Comparison of ENCODE assay signal across 25 mouse cellular contexts in genomic region chr12:81663116-81663515, GRCm38 (mm10). TPM values are rescaled to one million over a fixed set of nuclear protein-coding genes. Genes with fewer than 3 reads are reported as not detected.
DNase-seq lines count a peak whose midpoint lies in the region; TF ChIP-seq lines count a peak whose summit lies in the region.
"Had no signal": no experiment of that assay in that cellular context is flagged by ENCODE, and none has a peak within 500 bp of the region (broad histone marks: within the 10 kb centered on the region; RNA-seq: fewer than 3 reads in every experiment).

No protein-coding gene starts in this region.

- WGBS in kidney, adult 2 months: 78% methylated on average over 9 of the region's 9 CpGs

- no peaks in the 10 kb centered on the region for H3K36me3 ChIP-seq in ES-Bruce4 (ENCODE audit: control insufficient read depth, insufficient read depth, low read length, poor library complexity, severe bottlenecking)
- no peaks in the 10 kb centered on the region for H3K36me3 ChIP-seq in kidney, adult 2 months (ENCODE audit: control insufficient read depth, insufficient read depth, low read length)
- H3K36me3 ChIP-seq: G1E; intestine, embryonic 15.5 days had no signal

- TF ChIP-seq POLR2A in ES-Bruce4 (IDR thresholded peaks at IDR 0.05; ENCODE audit: insufficient read depth, low read length): no peak
- TF ChIP-seq POLR2A in kidney, adult 2 months (IDR thresholded peaks at IDR 0.05; ENCODE audit: low read depth, low read length): no peak

- peak overlapping the region; percentile 45 for H3K4me3 ChIP-seq in ES-Bruce4 (ENCODE audit: low read depth, low read length)
- no peak overlapping the region for H3K4me3 ChIP-seq in kidney, adult 2 months (ENCODE audit: insufficient read depth, low read depth, low read length)
- H3K4me3 ChIP-seq: forebrain, embryonic 10.5 days; forebrain, embryonic 13.5 days; hindbrain, embryonic 10.5 days; hindbrain, embryonic 13.5 days; intestine, embryonic 15.5 days had no signal

- H3K9me3 ChIP-seq in ES-Bruce4 (replicated peaks; ENCODE audit: control insufficient read depth, insufficient read depth, low read length, poor library complexity, severe bottlenecking): no peaks in the 10 kb centered on the region
- H3K9me3 ChIP-seq: forebrain, embryonic 10.5 days; forebrain, embryonic 13.5 days; G1E; hindbrain, embryonic 10.5 days; hindbrain, embryonic 13.5 days; intestine, embryonic 15.5 days had no signal

- H3K27ac ChIP-seq in ES-Bruce4 (ENCODE audit: insufficient read depth, low read length): no peak overlapping the region
- H3K27ac ChIP-seq in kidney, adult 2 months (ENCODE audit: insufficient read depth, low read depth, low read length): no peak overlapping the region
- H3K27ac ChIP-seq: forebrain, embryonic 10.5 days; forebrain, embryonic 13.5 days; hindbrain, embryonic 13.5 days; intestine, embryonic 15.5 days had no signal

- TF ChIP-seq EP300 in ES-Bruce4 (IDR thresholded peaks at IDR 0.05; ENCODE audit: insufficient read depth, low read depth, low read length): no peak

- DNase-seq in heart, adult 11 months: peak; percentile 64
- no peak for DNase-seq in heart, postnatal 36 days
- DNase-seq in ZHBTc4 (ENCODE audit: low read depth, low spot score): peak; percentile 23
- DNase-seq in kidney, adult 2 months: no peak
- DNase-seq in layer of hippocampus, adult 18-20 months (ENCODE audit: low spot score in 2 of 2): no peak
- DNase-seq: adrenal gland, adult 8-10 months; adrenal gland, postnatal 25 days; B cell, adult 2 months; cerebellum, adult 11-12 months; cerebellum, adult 8-10 months; cerebellum, postnatal 10 days; cerebellum, postnatal 36 days; gastrocnemius, postnatal 10 days; gastrocnemius, postnatal 36 days had no signal

- no peak for TF ChIP-seq CTCF in ES-Bruce4 (IDR thresholded peaks at IDR 0.05; ENCODE audit: low read depth, low read length)
- TF ChIP-seq CTCF in kidney, adult 2 months (conservative IDR thresholded peaks at IDR 0.05; ENCODE audit: insufficient read depth, insufficient read length, low read depth, low read length): no peak

- intact Hi-C loops in heart, postnatal 36 days (cut with DNase I): no loop called here

- no peaks in the 10 kb centered on the region for H3K27me3 ChIP-seq in ES-Bruce4 (ENCODE audit: control insufficient read depth, insufficient read depth, low read length, poor library complexity, severe bottlenecking)
- H3K27me3 ChIP-seq in kidney, adult 2 months (replicated peaks; ENCODE audit: control insufficient read depth, insufficient read depth, low read length): no peaks in the 10 kb centered on the region
- H3K27me3 ChIP-seq: CH12.LX; forebrain, embryonic 13.5 days; hindbrain, embryonic 13.5 days; intestine, embryonic 15.5 days; Patski had no signal

- H3K9ac ChIP-seq in ES-Bruce4 (ENCODE audit: low read depth, poor library complexity, severe bottlenecking): 0 out of 2 replicates have a peak overlapping the region, but pooled peaks have one; percentile 6
- H3K9ac ChIP-seq: forebrain, embryonic 13.5 days; hindbrain, embryonic 13.5 days; intestine, embryonic 15.5 days had no signal

- peaks cover 2% of the 10 kb centered on the region for H3K4me1 ChIP-seq in ES-Bruce4 (ENCODE audit: control insufficient read depth, insufficient read depth, low read length)
- H3K4me1 ChIP-seq in kidney, adult 2 months (ENCODE audit: control insufficient read depth, insufficient read depth, low read length): no peaks in the 10 kb centered on the region
- H3K4me1 ChIP-seq: forebrain, embryonic 13.5 days; hindbrain, embryonic 13.5 days; intestine, embryonic 15.5 days had no signal

RNA-seq across cellular contexts. Expression of gene Ttc9, which starts 32.1 kb away (rescaled TPM):
- 1 to 10 TPM; 2.3 to 2.5 TPM for total RNA-seq in heart, postnatal 36 days (2021)
- 1.8 and 2.4 TPM in 2 replicates for polyA plus RNA-seq in ES-Bruce4 (2011; ENCODE audit: insufficient read depth, insufficient read length, low read depth, missing spikeins)
- polyA plus RNA-seq in kidney, adult 2 months (2012; rRNA removed): 0.73 and 0.97 TPM in 2 replicates
- total RNA-seq in layer of hippocampus, adult 18-20 months (2021): 10 to 100 TPM; 38.8 to 44.5 TPM
- total RNA-seq: CH12.LX; granulocyte monocyte progenitor cell, adult 5-6 weeks had no signal
- polyA plus RNA-seq: activated CD4-positive, CD25-positive, alpha-beta regulatory T cell, adult 4 months; G1E had no signal

Comparison
In these comparisons a context has a peak if more than half of its experiments do, and no peak if none do; other contexts are left out.
1. DNase-seq: peak in heart, adult 11 months (single experiment) and ZHBTc4 (single experiment); none in heart, postnatal 36 days (0 of 2), kidney, adult 2 months (single experiment) and layer of hippocampus, adult 18-20 months (0 of 2).
2. RNA of gene Ttc9, which starts 32.1 kb away (total RNA-seq): 38.8 to 44.5 TPM in layer of hippocampus, adult 18-20 months; 2.3 to 2.5 TPM in heart, postnatal 36 days; every median in the first group is over 10 times any median in the second.